Comparison of ENCODE assay signal across 8 mouse cellular contexts in genomic region chr19:44418945-44419344, GRCm38 (mm10). TPM values are rescaled to one million over a fixed set of nuclear protein-coding genes. Genes with fewer than 3 reads are reported as not detected.
A peak's percentile ranks its signal among the peaks of the same experiment; 100 is the strongest.
DNase-seq lines count a peak whose midpoint lies in the region.

No protein-coding gene starts in this region.

- DNase-seq in CD4-positive helper T cell, adult 2 months (ENCODE audit: low read depth, low spot score), result peak; percentile 55
- peak; percentile 69 for DNase-seq in R1 (ENCODE audit: low read depth, low spot score)
- DNase-seq in cerebellum, postnatal 4 days (ENCODE audit: low spot score in 2 of 2), result peak; percentile 57 to 76
- DNase-seq in gastrocnemius, postnatal 14 days, result peak; percentile 49
- DNase-seq in kidney, postnatal 36 days, result peak; percentile 64 to 86
- DNase-seq in lung, postnatal 10 days, result peak; percentile 74
- DNase-seq in right cerebral cortex, adult 18-20 months, result peak; percentile 60
- peak; percentile 65 for DNase-seq in urinary bladder, postnatal 14 days (ENCODE audit: low spot score)

- intact Hi-C loops in gastrocnemius, postnatal 14 days (cut with DNase I; ENCODE audit: low total_unique reads), result loop anchor here (2.0 kb wide), 1 partner anchor 46 kb away; no protein-coding TSS in a partner anchor

RNA-seq across cellular contexts. Expression of gene Scd1, which starts 11.3 kb away (rescaled TPM):
- total RNA-seq in gastrocnemius, postnatal 14 days (2021), result 10 to 100 TPM; 12.8 to 37.3 TPM

Comparison
In these comparisons a context has a peak if more than half of its experiments do, and no peak if none do; other contexts are left out.
1. Peak in every context shown above with its lines: DNase-seq.